Mouse (Mus musculus): ENCODE results near the gene Zfp981.
"Not testable (repeated sequence)": the region's sequence is repeated elsewhere in the genome, so short reads cannot be mapped to it uniquely, and the experiment has no call there.

Gene Zfp981

GRCm38 (mm10) chr4:146501727-146502126 lies at the start of gene Zfp981:
TSS of gene Zfp981 (plus strand) at chr4:146502027.
- DNase-seq, result not testable (repeated sequence)

GRCm38 (mm10) chr4:146452576-146452975 lies 49.3 kb upstream of the Zfp981 start:
- not testable (repeated sequence) for DNase-seq

GRCm38 (mm10) chr4:146454170-146454569 lies 47.7 kb upstream of the Zfp981 start:
- DNase-seq, result not testable (repeated sequence)

GRCm38 (mm10) chr4:146454896-146455295 lies 46.9 kb upstream of the Zfp981 start:
- DNase-seq, result no peak

GRCm38 (mm10) chr4:146455321-146455721 lies 46.5 kb upstream of the Zfp981 start:
- DNase-seq, result no peak

GRCm38 (mm10) chr4:146456061-146456726 lies 45.6 kb upstream of the Zfp981 start:
- no peak for DNase-seq

GRCm38 (mm10) chr4:146457126-146457525 lies 44.7 kb upstream of the Zfp981 start:
- DNase-seq, result no peak

GRCm38 (mm10) chr4:146457720-146458119 lies 44.1 kb upstream of the Zfp981 start:
- DNase-seq, result no peak

GRCm38 (mm10) chr4:146459822-146460221 lies 42.0 kb upstream of the Zfp981 start:
- DNase-seq, result not testable (repeated sequence)

GRCm38 (mm10) chr4:146460685-146461084 lies 41.1 kb upstream of the Zfp981 start:
- DNase-seq, result not testable (repeated sequence)

GRCm38 (mm10) chr4:146463649-146464351 lies 38.0 kb upstream of the Zfp981 start:
- DNase-seq, result not testable (repeated sequence)

- not testable (repeated sequence) for DNase-seq
These were observed 31.8 kb upstream of the Zfp981 start for GRCm38 (mm10) chr4:146469984-146470383.

GRCm38 (mm10) chr4:146474181-146474580 lies 27.6 kb upstream of the Zfp981 start:
- DNase-seq, result not testable (repeated sequence)

- not testable (repeated sequence) for DNase-seq
These were observed 26.8 kb upstream of the Zfp981 start for GRCm38 (mm10) chr4:146474716-146475676.

GRCm38 (mm10) chr4:146476260-146476659 lies 25.6 kb upstream of the Zfp981 start:
- DNase-seq, result not testable (repeated sequence)

- not testable (repeated sequence) for DNase-seq
These were observed 24.9 kb upstream of the Zfp981 start for GRCm38 (mm10) chr4:146476959-146477358.

GRCm38 (mm10) chr4:146480376-146481096 lies 21.3 kb upstream of the Zfp981 start:
- not testable (repeated sequence) for DNase-seq

GRCm38 (mm10) chr4:146482546-146482945 lies 19.3 kb upstream of the Zfp981 start:
- not testable (repeated sequence) for DNase-seq

- DNase-seq, result not testable (repeated sequence)
These were observed 18.1 kb upstream of the Zfp981 start for GRCm38 (mm10) chr4:146483571-146484280.

- DNase-seq, result not testable (repeated sequence)
These were observed 17.2 kb upstream of the Zfp981 start for GRCm38 (mm10) chr4:146484676-146485075.

GRCm38 (mm10) chr4:146485183-146485939 lies 16.5 kb upstream of the Zfp981 start:
- DNase-seq, result not testable (repeated sequence)

All from spleen, adult 18-20 months (tissue).